Mouse (Mus musculus) olfactory bulb, adult 2 months (tissue): ENCODE measurements around the gene Gm5965. TPM values are rescaled to one million over a fixed set of nuclear protein-coding genes. Genes with fewer than 3 reads are reported as not detected.
"Not testable (repeated sequence)": the region's sequence is repeated elsewhere in the genome, so short reads cannot be mapped to it uniquely, and the experiment has no call there.

ENCODE experiments used
- H3K27ac ChIP-seq: fragments of 200-500 bp; 2 replicates; pipeline ENCODE4 v1.5.1; 2012; ENCODE audit warnings: low read depth, low read length; ENCODE audit not compliant: insufficient read depth
- H3K4me1 ChIP-seq: fragments of 200-500 bp; 2 replicates; pipeline ENCODE4 v1.6.1; 2012; ENCODE audit warnings: low read length; ENCODE audit not compliant: control insufficient read depth, insufficient read depth
- H3K4me3 ChIP-seq: fragments of 200-500 bp; 2 replicates; pipeline ENCODE4 v1.5.1; 2012; ENCODE audit warnings: mild to moderate bottlenecking, low read depth, low read length, moderate library complexity; ENCODE audit not compliant: insufficient read depth
- CTCF ChIP-seq: fragments of 200-500 bp; IDR thresholded peaks from 2 replicates; pipeline ENCODE4 v1.5.1; 2012; ENCODE audit warnings: low read depth, mild to moderate bottlenecking, low read length, moderate library complexity; ENCODE audit not compliant: insufficient read depth
- POLR2A ChIP-seq: fragments of 200-500 bp; IDR thresholded peaks from 2 replicates; pipeline ENCODE4 v1.6.1; 2012; ENCODE audit warnings: mild to moderate bottlenecking, low read depth, low read length, moderate library complexity; ENCODE audit not compliant: insufficient read depth
- WGBS: fragments of 180-500 bp; shearing (Covaris S2); methylation state at CpG from one replicate; pipeline ENCODE4 v1.1.7; 2018; 5-methylcytosine and 5-hydroxymethylcytosine counted together
- polyA plus RNA-seq: library from polyadenylated mRNA; stranded (reverse); fragments of >200 nt; gene quantifications from 2 replicates; pipeline ENCODE4 v1.2.4, GENCODE M21; 2012; ENCODE audit warnings: low replicate concordance; ENCODE audit not compliant: missing spikeins, insufficient read depth, insufficient read length

Gm5965 gene
- polyA plus RNA-seq, result not detected in 2 replicates

- H3K4me3 ChIP-seq, result no peak within 1 kb of the TSS
- H3K4me1 ChIP-seq, result no peaks in the 10 kb centered on the region
- TF ChIP-seq POLR2A, result no peak
- TF ChIP-seq CTCF, result no peak
- 93% methylated on average over 6 of the region's 6 CpGs for WGBS
- H3K27ac ChIP-seq, result no peak within 1 kb of the TSS
Measured at GRCm38 (mm10) chr16:88777596-88777995, at the start of gene Gm5965. TSS of gene Gm5965 (plus strand) at chr16:88777896.

GRCm38 (mm10) chr16:88728812-88729275 is 48.9 kb upstream of the Gm5965 start, which contains the start of gene Krtap13-1:
TSS of gene Krtap13-1 (plus strand) at chr16:88728862.
- TF ChIP-seq CTCF (no peak), POLR2A (no peak)

GRCm38 (mm10) chr16:88735391-88735790 is 42.3 kb upstream of the Gm5965 start:
- H3K4me3 ChIP-seq, result no peak overlapping the region
- no peaks in the 10 kb centered on the region for H3K4me1 ChIP-seq
- 51% methylated on average over 2 of the region's 2 CpGs for WGBS
- TF ChIP-seq POLR2A, result no peak
- no peak for TF ChIP-seq CTCF
- H3K27ac ChIP-seq, result no peak overlapping the region

More at GRCm38 (mm10) chr16:88728812-88729275, 48.9 kb upstream of the Gm5965 start, which contains the start of gene Krtap13-1:
- Histone ChIP-seq H3K27ac (no peak within 1 kb of the TSS), H3K4me3 (no peak within 1 kb of the TSS), H3K4me1 (no peaks in the 10 kb centered on the region)
- 84% methylated on average over 4 of the region's 4 CpGs for WGBS

- WGBS, result 78% methylated on average over 4 of the region's 4 CpGs
- no peak overlapping the region for H3K27ac ChIP-seq
- no peaks in the 10 kb centered on the region for H3K4me1 ChIP-seq
- no peak for TF ChIP-seq POLR2A
- no peak for TF ChIP-seq CTCF
- no peak overlapping the region for H3K4me3 ChIP-seq
Measured at GRCm38 (mm10) chr16:88744750-88745340, 32.9 kb upstream of the Gm5965 start.

- TF ChIP-seq CTCF (no peak), POLR2A (no peak)
- 55% methylated on average over 4 of the region's 4 CpGs for WGBS
- no peak overlapping the region for H3K4me3 ChIP-seq
- no peak overlapping the region for H3K27ac ChIP-seq
- no peaks in the 10 kb centered on the region for H3K4me1 ChIP-seq
Measured at GRCm38 (mm10) chr16:88747943-88748342, 29.8 kb upstream of the Gm5965 start.

- not testable (repeated sequence) for H3K27ac ChIP-seq, H3K4me1 ChIP-seq, H3K4me3 ChIP-seq
- 94% methylated on average over 3 of the region's 3 CpGs for WGBS
Measured at GRCm38 (mm10) chr16:88751535-88751934, 26.2 kb upstream of the Gm5965 start, which contains the start of gene Krtap13. TSS of gene Krtap13 (minus strand) at chr16:88751635.

GRCm38 (mm10) chr16:88758547-88758946 is 19.1 kb upstream of the Gm5965 start, which contains the start of gene 2310034C09Rik:
TSS of gene 2310034C09Rik (plus strand) at chr16:88758847.
- not testable (repeated sequence) for H3K27ac ChIP-seq, H3K4me3 ChIP-seq, H3K4me1 ChIP-seq
- WGBS, result 83% methylated on average over 3 of the region's 3 CpGs

GRCm38 (mm10) chr16:88774106-88774505 is 3.6 kb upstream of the Gm5965 start, which contains the start of gene 2310057N15Rik:
TSS of gene 2310057N15Rik (minus strand) at chr16:88774206.
- 91% methylated on average over 2 of the region's 2 CpGs for WGBS
- TF ChIP-seq POLR2A, result no peak
- TF ChIP-seq CTCF, result no peak
- no peak within 1 kb of the TSS for H3K4me3 ChIP-seq
- no peaks in the 10 kb centered on the region for H3K4me1 ChIP-seq
- H3K27ac ChIP-seq, result no peak within 1 kb of the TSS

GRCm38 (mm10) chr16:88786786-88787185 is 9.1 kb downstream of the Gm5965 start:
- no peak for TF ChIP-seq CTCF
- TF ChIP-seq POLR2A, result no peak
- 89% methylated on average over 2 of the region's 2 CpGs for WGBS
- Histone ChIP-seq H3K4me1 (no peaks in the 10 kb centered on the region), H3K27ac (no peak overlapping the region), H3K4me3 (no peak overlapping the region)
